Mouse (Mus musculus) limb, embryonic 14.5 days (tissue): Measurements from ENCODE around the gene Snrk. TPM values are rescaled to one million over a fixed set of nuclear protein-coding genes. Genes with fewer than 3 reads are reported as not detected.

ENCODE experiments used
- ATAC-seq: fragments of 200-750 bp; cut with Nextera tagmentation; 2 replicates; pipeline ENCODE4 v1.8.0; 2017; ENCODE audit warnings: low read depth, moderate number of reproducible peaks, moderate TSS enrichment; ENCODE audit not compliant: low FRiP score
- DNase-seq: peaks from one replicate; pipeline ENCODE4 v3.0.0-alpha.2; 2015; ENCODE audit warnings: low spot score
- H3K27ac ChIP-seq: fragments of 300-500 bp; sonication (generic); replicated peaks from 2 replicates; pipeline ENCODE4 v1.5.1; 2014; ENCODE audit warnings: low read depth, mild to moderate bottlenecking, low read length, moderate library complexity, mixed read lengths
- H3K27me3 ChIP-seq: fragments of 300-500 bp; sonication (generic); 2 replicates; pipeline ENCODE4 v1.6.1; 2014; ENCODE audit warnings: low read length, mixed read lengths; ENCODE audit not compliant: control insufficient read depth, insufficient read depth
- H3K36me3 ChIP-seq: fragments of 300-500 bp; sonication (generic); 2 replicates; pipeline ENCODE4 v1.6.1; 2014; ENCODE audit warnings: mild to moderate bottlenecking, low read length, moderate library complexity, mixed read lengths; ENCODE audit not compliant: control insufficient read depth, insufficient read depth
- H3K4me1 ChIP-seq: fragments of 300-500 bp; sonication (generic); 2 replicates; pipeline ENCODE4 v1.6.1; 2014; ENCODE audit warnings: antibody characterized with exemption, low read length, mixed read lengths; ENCODE audit not compliant: control insufficient read depth, insufficient read depth
- H3K4me2 ChIP-seq: fragments of 300-500 bp; sonication (generic); replicated peaks from 2 replicates; pipeline ENCODE4 v1.6.1; 2014; ENCODE audit warnings: low read depth, mild to moderate bottlenecking, low read length, moderate library complexity; ENCODE audit not compliant: severe bottlenecking
- H3K4me3 ChIP-seq: fragments of 300-500 bp; sonication (generic); replicated peaks from 2 replicates; pipeline ENCODE4 v1.5.1; 2014; ENCODE audit warnings: low read length
- H3K9ac ChIP-seq: fragments of 300-500 bp; sonication (generic); 2 replicates; pipeline ENCODE4 v1.6.1; 2014; ENCODE audit warnings: mild to moderate bottlenecking, low read depth, low read length, moderate library complexity; ENCODE audit not compliant: severe bottlenecking
- H3K9me3 ChIP-seq: fragments of 300-500 bp; sonication (generic); 2 replicates; pipeline ENCODE4 v1.6.1; 2016; ENCODE audit warnings: low read length; ENCODE audit not compliant: control insufficient read depth
- POLR2A ChIP-seq: fragments of 200-500 bp; IDR thresholded peaks from 2 replicates; pipeline ENCODE4 v1.8.0; 2012; ENCODE audit warnings: inconsistent platforms, mild to moderate bottlenecking, moderate library complexity, borderline replicate concordance; ENCODE audit not compliant: insufficient read depth, insufficient read length; ENCODE audit errors: extremely low read depth
- WGBS: fragments of 180-500 bp; shearing (Covaris S2); extraction: QIAGEN DNeasy Blood & Tissue Kit; methylation state at CpG from one replicate; pipeline ENCODE4 v1.1.7; 2014; 5-methylcytosine and 5-hydroxymethylcytosine counted together
- polyA plus RNA-seq, 2 experiments: library from polyadenylated mRNA; depleted of rRNA in 1 of 2; stranded (reverse) in 1 of 2; unstranded in 1 of 2; fragments of >200 nt; fragmentation: Nextera tagmentation in 1 of 2; extraction: Ambion mirVana in 1 of 2; gene quantifications; 2 replicates each; pipeline versions ENCODE4 v1.2.1 to v1.2.3; 2012 to 2014

The Snrk gene
- polyA plus RNA-seq, 2 experiments: 40.2 to 50.1 TPM

DNA sequence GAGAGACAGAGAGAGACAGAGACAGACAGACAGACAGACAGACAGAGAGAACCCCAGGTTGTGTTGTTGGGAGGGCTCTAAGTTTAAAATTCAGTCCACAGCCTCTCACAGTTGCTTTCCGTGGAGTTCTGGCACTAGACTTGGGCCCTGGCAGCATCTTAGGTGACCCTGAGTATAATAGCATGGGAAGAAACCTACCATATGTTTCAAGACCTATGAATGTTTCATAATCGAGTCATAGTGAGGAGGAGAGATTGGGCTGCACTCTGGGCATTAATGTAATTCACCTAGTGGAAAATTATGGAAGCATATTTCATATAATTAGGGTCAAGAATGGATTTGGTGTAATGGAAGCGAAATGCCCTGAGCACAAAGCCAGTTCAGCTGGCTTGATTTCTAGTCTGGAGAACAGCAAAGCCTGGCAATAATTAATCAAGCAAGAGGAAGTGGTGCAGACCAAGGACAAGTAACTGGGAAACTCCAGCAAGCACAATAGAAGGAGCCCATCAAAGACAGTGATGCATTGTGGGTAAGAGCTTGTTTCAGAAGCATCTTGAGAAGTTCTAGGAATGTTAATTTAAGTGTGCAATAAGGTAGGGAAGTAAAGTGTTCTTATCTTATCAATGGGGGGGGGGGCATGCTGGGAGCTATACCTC, 31.4 kb upstream of the Snrk start:
- no peak for TF ChIP-seq POLR2A
- ATAC-seq (no peak), DNase-seq (no peak)
- Histone ChIP-seq H3K27ac (no peak overlapping the region), H3K27me3 (no peaks in the 10 kb centered on the region), H3K4me1 (no peaks in the 10 kb centered on the region), H3K36me3 (no peaks in the 10 kb centered on the region), H3K9me3 (no peaks in the 10 kb centered on the region), H3K9ac (no peak overlapping the region), H3K4me2 (no peak overlapping the region), H3K4me3 (no peak overlapping the region)
- WGBS: 78% methylated on average over 3 of the region's 3 CpGs

DNA sequence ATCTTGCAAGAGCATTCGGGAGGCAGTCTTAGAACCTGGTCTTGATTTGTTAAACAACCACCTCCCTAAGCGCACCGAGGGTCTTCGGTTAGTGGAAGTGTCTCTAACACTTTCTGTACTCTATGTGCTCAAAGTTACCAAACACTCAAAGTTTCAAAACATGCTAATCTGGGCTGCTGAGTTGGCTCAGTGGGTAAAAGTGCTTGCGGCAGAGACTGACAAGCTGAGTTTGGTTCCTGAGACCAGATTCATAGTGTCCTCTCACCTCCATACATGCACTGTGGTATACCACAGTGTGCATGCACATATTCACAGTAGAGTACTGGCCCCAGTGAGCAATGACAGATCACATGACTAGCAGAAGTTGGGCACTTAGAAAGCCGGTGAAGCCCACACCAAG, 30.0 kb upstream of the Snrk start:
- DNase-seq (no peak), ATAC-seq (no peak)
- H3K4me2 ChIP-seq: no peak overlapping the region
- no peaks in the 10 kb centered on the region for H3K4me1 ChIP-seq
- H3K9ac ChIP-seq: no peak overlapping the region
- H3K27ac ChIP-seq: no peak overlapping the region
- no peaks in the 10 kb centered on the region for H3K27me3 ChIP-seq
- H3K4me3 ChIP-seq: no peak overlapping the region
- TF ChIP-seq POLR2A: no peak
- 83% methylated on average over 6 of the region's 6 CpGs for WGBS
- H3K36me3 ChIP-seq: no peaks in the 10 kb centered on the region
- H3K9me3 ChIP-seq: no peaks in the 10 kb centered on the region

DNA sequence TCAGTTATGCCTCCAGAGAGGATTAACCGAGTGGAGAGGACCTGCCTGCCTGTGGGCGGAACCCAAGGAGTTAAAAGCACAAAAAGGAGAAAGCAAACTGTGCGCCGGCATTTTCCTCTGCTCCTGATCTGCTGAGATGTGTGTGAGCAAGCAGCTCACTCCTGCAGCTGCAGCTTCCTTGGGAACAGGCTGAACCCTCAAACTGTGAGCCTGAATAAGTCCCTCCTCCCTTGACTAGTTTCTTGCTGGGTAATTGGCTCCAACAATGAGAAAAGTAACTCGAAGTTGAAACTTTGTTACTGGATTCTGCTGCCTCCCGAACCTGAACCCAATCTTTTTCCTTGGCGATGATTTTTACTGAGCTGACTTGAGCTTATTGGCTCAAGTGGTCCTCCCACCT, 25.9 kb upstream of the Snrk start:
- no peak overlapping the region for H3K27ac ChIP-seq
- H3K27me3 ChIP-seq: no peaks in the 10 kb centered on the region
- no peak overlapping the region for H3K4me3 ChIP-seq
- no peak for ATAC-seq
- no peak overlapping the region for H3K4me2 ChIP-seq
- no peak overlapping the region for H3K9ac ChIP-seq
- H3K36me3 ChIP-seq: no peaks in the 10 kb centered on the region
- DNase-seq: no peak
- TF ChIP-seq POLR2A: no peak
- WGBS: 62% methylated on average over 7 of the region's 7 CpGs
- H3K9me3 ChIP-seq: no peaks in the 10 kb centered on the region
- no peaks in the 10 kb centered on the region for H3K4me1 ChIP-seq

DNA sequence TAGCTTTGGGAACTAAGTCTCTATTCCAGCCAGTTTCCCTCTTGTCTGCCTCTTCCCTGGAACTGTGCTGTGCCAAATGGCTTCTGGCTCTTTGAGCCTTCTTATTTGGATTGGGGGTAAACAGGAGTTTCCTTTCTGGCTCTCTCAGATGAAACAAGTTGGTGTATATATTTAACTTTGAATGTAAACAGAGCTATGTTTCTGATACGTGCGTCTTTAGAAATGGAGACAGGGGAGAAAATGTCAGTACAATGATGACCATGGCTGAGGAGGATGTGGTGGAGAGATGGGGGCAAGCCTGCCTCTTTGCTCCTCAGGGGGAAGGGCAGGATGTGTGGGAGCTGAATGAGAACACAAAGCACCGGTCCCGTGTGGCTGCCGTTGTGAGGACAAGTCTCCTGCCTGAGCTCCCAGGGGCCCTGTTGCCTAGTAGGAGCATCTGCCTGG, 25.3 kb upstream of the Snrk start:
- no peak for TF ChIP-seq POLR2A
- Histone ChIP-seq H3K9ac (no peak overlapping the region), H3K36me3 (no peaks in the 10 kb centered on the region), H3K9me3 (no peaks in the 10 kb centered on the region), H3K27ac (no peak overlapping the region), H3K4me3 (no peak overlapping the region), H3K4me2 (no peak overlapping the region), H3K4me1 (no peaks in the 10 kb centered on the region), H3K27me3 (no peaks in the 10 kb centered on the region)
- no peak for ATAC-seq
- DNase-seq: no peak
- WGBS: 59% methylated on average over 5 of the region's 5 CpGs

- Histone ChIP-seq H3K36me3 (no peaks in the 10 kb centered on the region), H3K9me3 (no peaks in the 10 kb centered on the region), H3K27ac (no peak overlapping the region), H3K4me2 (no peak overlapping the region), H3K27me3 (no peaks in the 10 kb centered on the region), H3K4me1 (no peaks in the 10 kb centered on the region), H3K4me3 (no peak overlapping the region), H3K9ac (no peak overlapping the region)
- no peak for ATAC-seq
- no peak for TF ChIP-seq POLR2A
- DNase-seq: no peak
- WGBS: 67% methylated on average over 1 of the region's 1 CpGs
Observed at GRCm38 (mm10) chr9:122094171-122094570, 22.9 kb upstream of the Snrk start.

DNA sequence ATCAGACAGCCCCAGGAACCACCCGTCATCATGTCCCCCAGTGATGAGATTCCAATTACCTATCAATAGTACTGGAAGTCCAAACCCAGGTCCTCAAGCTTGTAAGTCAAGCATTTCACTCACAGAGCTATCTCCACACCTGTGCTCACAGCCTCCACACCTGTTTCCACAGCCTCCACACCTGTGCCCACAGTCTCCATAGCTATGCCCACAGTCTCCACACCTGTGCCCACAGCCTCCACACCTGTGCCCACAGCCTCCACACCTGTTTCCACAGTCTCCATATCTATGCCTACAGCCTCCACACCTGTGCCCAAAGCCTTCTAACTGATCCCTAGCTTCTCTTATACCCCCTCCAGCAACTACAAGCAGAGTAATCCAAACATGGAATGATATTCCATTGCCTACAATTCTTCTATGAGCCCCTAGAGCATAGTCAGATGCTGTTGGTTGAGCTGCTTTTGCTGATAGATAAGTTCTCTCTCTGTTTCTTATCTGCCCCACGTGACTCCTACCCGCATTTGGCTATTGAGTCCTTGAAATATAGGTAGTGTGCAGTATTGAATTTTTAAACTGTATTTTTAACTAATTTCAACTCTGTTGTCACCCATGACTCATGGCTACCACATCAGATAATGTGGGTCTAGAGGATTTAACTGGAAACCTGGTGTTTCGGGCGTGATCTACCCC, 20.1 kb upstream of the Snrk start:
- H3K4me2 ChIP-seq: no peak overlapping the region
- no peaks in the 10 kb centered on the region for H3K36me3 ChIP-seq
- WGBS: 85% methylated on average over 5 of the region's 5 CpGs
- no peak overlapping the region for H3K9ac ChIP-seq
- no peak for TF ChIP-seq POLR2A
- H3K4me1 ChIP-seq: no peaks in the 10 kb centered on the region
- ATAC-seq: no peak
- H3K27me3 ChIP-seq: no peaks in the 10 kb centered on the region
- no peak overlapping the region for H3K27ac ChIP-seq
- no peak overlapping the region for H3K4me3 ChIP-seq
- no peak for DNase-seq
- no peaks in the 10 kb centered on the region for H3K9me3 ChIP-seq
